Comparison of ENCODE assay signal across 10 mouse cellular contexts in genomic region chr11:75293852-75294361, GRCm38 (mm10). TPM values are rescaled to one million over a fixed set of nuclear protein-coding genes. Genes with fewer than 3 reads are reported as not detected.
DNase-seq lines count a peak whose midpoint lies in the region; ATAC-seq and TF ChIP-seq lines count a peak whose summit lies in the region.
"Had no signal": no experiment of that assay in that cellular context is flagged by ENCODE, and none has a peak within 500 bp of the region (broad histone marks: within the 10 kb centered on the region; RNA-seq: fewer than 3 reads in every experiment).

No protein-coding gene starts in this region.

- H3K27me3 ChIP-seq in heart, adult 2 months (ENCODE audit: control insufficient read depth, insufficient read depth, low read length) = no peaks in the 10 kb centered on the region
- H3K27me3 ChIP-seq in midbrain, embryonic 13.5 days = no peaks in the 10 kb centered on the region; the same call in 1 of the 2 replicates
- H3K27me3 ChIP-seq in midbrain, embryonic 11.5 days (ENCODE audit: control insufficient read depth, insufficient read depth, low read length) = 0 out of 2 replicates have a peak, but pooled peaks cover 2% of the 10 kb centered on the region
- peaks cover 35% of the 10 kb centered on the region for H3K27me3 ChIP-seq in kidney, embryonic 15.5 days
- no peaks in the 10 kb centered on the region; the same call in none of the 2 replicates for H3K27me3 ChIP-seq in small intestine, adult 2 months (ENCODE audit: control insufficient read depth, insufficient read depth, low read length)

- peak; percentile 58 for ATAC-seq in midbrain, embryonic 13.5 days
- ATAC-seq in midbrain, embryonic 11.5 days (ENCODE audit: low FRiP score) = no peak
- no peak for ATAC-seq in kidney, embryonic 15.5 days (replicated peaks; ENCODE audit: low FRiP score)
- ATAC-seq: liver, postnatal 0 days had no signal

- peak overlapping the region; percentile 69 for H3K27ac ChIP-seq in heart, adult 2 months
- peak overlapping the region; percentile 48; the same call in 1 of the 2 replicates for H3K27ac ChIP-seq in midbrain, embryonic 13.5 days
- H3K27ac ChIP-seq in midbrain, embryonic 11.5 days (ENCODE audit: low read depth, low read length) = no peak overlapping the region
- 0 out of 2 replicates have a peak overlapping the region, but pooled peaks have one; percentile 49 for H3K27ac ChIP-seq in kidney, embryonic 15.5 days
- H3K27ac ChIP-seq in small intestine, adult 2 months (ENCODE audit: insufficient read depth, low read depth, low read length) = no peak overlapping the region
- H3K27ac ChIP-seq in gastrocnemius, adult 2 months = no peak overlapping the region
- H3K27ac ChIP-seq: embryonic facial prominence, embryonic 12.5 days had no signal

- no peak overlapping the region for H3K4me3 ChIP-seq in heart, adult 2 months
- no peak overlapping the region for H3K4me3 ChIP-seq in midbrain, embryonic 13.5 days (replicated peaks)
- no peak overlapping the region for H3K4me3 ChIP-seq in midbrain, embryonic 11.5 days (ENCODE audit: low read depth, low read length)
- H3K4me3 ChIP-seq in kidney, embryonic 15.5 days (replicated peaks) = no peak overlapping the region
- peak overlapping the region; percentile 16; the same call in 1 of the 2 replicates for H3K4me3 ChIP-seq in small intestine, adult 2 months (ENCODE audit: low read depth, low read length)
- H3K4me3 ChIP-seq in gastrocnemius, adult 2 months = no peak overlapping the region
- H3K4me3 ChIP-seq: embryonic facial prominence, embryonic 12.5 days had no signal

- no peak for TF ChIP-seq CTCF in heart, adult 2 months (IDR thresholded peaks at IDR 0.05)
- no peak for TF ChIP-seq CTCF in small intestine, adult 2 months (IDR thresholded peaks at IDR 0.05; ENCODE audit: extremely low read depth, insufficient read length, insufficient replicate concordance, low read depth, low read length)
- TF ChIP-seq CTCF in gastrocnemius, adult 2 months (IDR thresholded peaks at IDR 0.05) = no peak

- no peak for TF ChIP-seq EP300 in heart, adult 2 months (IDR thresholded peaks at IDR 0.05; ENCODE audit: insufficient read depth, low read depth, low read length)

- peak overlapping the region; percentile 14 for H3K9ac ChIP-seq in heart, adult 2 months (ENCODE audit: low read depth, low read length)
- H3K9ac ChIP-seq in midbrain, embryonic 13.5 days (replicated peaks) = no peak overlapping the region
- H3K9ac ChIP-seq in midbrain, embryonic 11.5 days (ENCODE audit: low read length) = no peak overlapping the region
- no peak overlapping the region for H3K9ac ChIP-seq in kidney, embryonic 15.5 days
- H3K9ac ChIP-seq: embryonic facial prominence, embryonic 12.5 days; liver, postnatal 0 days had no signal

- intact Hi-C loops in heart, adult 2 months (cut with DNase I) = no loop called here
- intact Hi-C loops in gastrocnemius, adult 2 months (cut with DNase I) = loop anchor here (10.0 kb wide), 2 partner anchors 309 to 349 kb away; no protein-coding TSS in a partner anchor

- 43% methylated on average over 21 of the region's 21 CpGs for WGBS in heart, adult 2 months
- WGBS in midbrain, embryonic 13.5 days = 46% methylated on average over 21 of the region's 21 CpGs
- WGBS in midbrain, embryonic 11.5 days = 58% methylated on average over 21 of the region's 21 CpGs
- WGBS in kidney, embryonic 15.5 days = 29% methylated on average over 21 of the region's 21 CpGs
- WGBS in small intestine, adult 2 months = 23% methylated on average over 21 of the region's 21 CpGs

- no peaks in the 10 kb centered on the region for H3K9me3 ChIP-seq in midbrain, embryonic 13.5 days
- H3K9me3 ChIP-seq in midbrain, embryonic 11.5 days (ENCODE audit: control insufficient read depth, low read length) = no peaks in the 10 kb centered on the region
- no peaks in the 10 kb centered on the region for H3K9me3 ChIP-seq in kidney, embryonic 15.5 days (replicated peaks)
- H3K9me3 ChIP-seq: embryonic facial prominence, embryonic 12.5 days had no signal

- DNase-seq in heart, adult 2 months = no peak
- no peak for DNase-seq in heart, adult 11 months
- no peak for DNase-seq in midbrain, embryonic 11.5 days (ENCODE audit: low spot score, missing footprints)
- no peak for DNase-seq in gastrocnemius, adult 2 months
- no peak for DNase-seq in lung, postnatal 14 days
- DNase-seq: liver, postnatal 0 days had no signal

- H3K79me2 ChIP-seq in heart, adult 2 months (replicated peaks; ENCODE audit: control insufficient read depth, insufficient read depth, low read length) = no peaks in the 10 kb centered on the region

- H3K4me2 ChIP-seq in midbrain, embryonic 13.5 days (replicated peaks) = no peak overlapping the region; the same call in 1 of the 2 replicates
- H3K4me2 ChIP-seq in midbrain, embryonic 11.5 days = no peak overlapping the region
- peak overlapping the region; percentile 37; the same call in 1 of the 2 replicates for H3K4me2 ChIP-seq in kidney, embryonic 15.5 days
- H3K4me2 ChIP-seq: embryonic facial prominence, embryonic 12.5 days had no signal

- TF ChIP-seq POLR2A in heart, adult 2 months (IDR thresholded peaks at IDR 0.05; ENCODE audit: insufficient read depth, low read depth, low read length) = no peak
- no peak for TF ChIP-seq POLR2A in small intestine, adult 2 months (IDR thresholded peaks at IDR 0.05; ENCODE audit: low read depth, low read length)

- H3K4me1 ChIP-seq in heart, adult 2 months (ENCODE audit: control insufficient read depth, insufficient read depth, low read length) = peaks cover 2% of the 10 kb centered on the region; the same call in 1 of the 2 replicates
- peaks cover 65% of the 10 kb centered on the region for H3K4me1 ChIP-seq in midbrain, embryonic 13.5 days (replicated peaks)
- peaks cover 20% of the 10 kb centered on the region for H3K4me1 ChIP-seq in midbrain, embryonic 11.5 days (ENCODE audit: control insufficient read depth, insufficient read depth, low read length)
- peaks cover 44% of the 10 kb centered on the region for H3K4me1 ChIP-seq in kidney, embryonic 15.5 days
- peaks cover 10% of the 10 kb centered on the region for H3K4me1 ChIP-seq in small intestine, adult 2 months (ENCODE audit: control insufficient read depth, insufficient read depth, insufficient read length, low read length)

- H3K36me3 ChIP-seq in heart, adult 2 months (ENCODE audit: control insufficient read depth, insufficient read depth, low read length) = no peaks in the 10 kb centered on the region; the same call in 1 of the 2 replicates
- no peaks in the 10 kb centered on the region for H3K36me3 ChIP-seq in midbrain, embryonic 13.5 days
- no peaks in the 10 kb centered on the region for H3K36me3 ChIP-seq in midbrain, embryonic 11.5 days (ENCODE audit: control insufficient read depth, insufficient read depth, low read length)
- no peaks in the 10 kb centered on the region for H3K36me3 ChIP-seq in kidney, embryonic 15.5 days
- no peaks in the 10 kb centered on the region for H3K36me3 ChIP-seq in small intestine, adult 2 months (ENCODE audit: control insufficient read depth, insufficient read depth, low read length)
- H3K36me3 ChIP-seq: embryonic facial prominence, embryonic 12.5 days had no signal

RNA-seq across cellular contexts. Expression of gene Rpa1, which starts 54.2 kb away (rescaled TPM):
- total RNA-seq in heart, adult 2 months (2021) = 10 to 100 TPM; 54.8 to 60.7 TPM
- polyA plus RNA-seq in heart, adult 2 months (2012; rRNA removed) = 16.8 and 24.8 TPM in 2 replicates
- polyA plus RNA-seq in midbrain, embryonic 13.5 days (2015; fragmentation: Nextera tagmentation; extraction: Ambion mirVana) = 69.1 and 70.6 TPM in 2 replicates
- 124 and 126 TPM in 2 replicates for polyA plus RNA-seq in midbrain, embryonic 11.5 days (2014; fragmentation: Nextera tagmentation; extraction: Ambion mirVana)
- 123 and 128 TPM in 2 replicates for polyA plus RNA-seq in kidney, embryonic 15.5 days (2015; fragmentation: Nextera tagmentation; extraction: Ambion mirVana)
- 5.6 and 8.7 TPM in 2 replicates for polyA plus RNA-seq in small intestine, adult 2 months (2012; rRNA removed)
- 10 to 100 TPM; 60.4 to 62.5 TPM for total RNA-seq in gastrocnemius, adult 2 months (2021)

RNA-seq across cellular contexts. Expression of gene Smyd4, which starts 54.3 kb away (rescaled TPM):
- total RNA-seq in heart, adult 2 months (2021) = 1 to 10 TPM; 5.7 to 6.4 TPM
- 3.2 and 3.9 TPM in 2 replicates for polyA plus RNA-seq in heart, adult 2 months (2012; rRNA removed)
- 15.3 and 15.5 TPM in 2 replicates for polyA plus RNA-seq in midbrain, embryonic 13.5 days (2015; fragmentation: Nextera tagmentation; extraction: Ambion mirVana)
- 11.6 and 13.1 TPM in 2 replicates for polyA plus RNA-seq in midbrain, embryonic 11.5 days (2014; fragmentation: Nextera tagmentation; extraction: Ambion mirVana)
- polyA plus RNA-seq in kidney, embryonic 15.5 days (2015; fragmentation: Nextera tagmentation; extraction: Ambion mirVana) = 14.6 and 15.2 TPM in 2 replicates
- 1.2 and 1.4 TPM in 2 replicates for polyA plus RNA-seq in small intestine, adult 2 months (2012; rRNA removed)
- 1 to 10 TPM; 4.0 to 4.3 TPM for total RNA-seq in gastrocnemius, adult 2 months (2021)

Comparison
In these comparisons a context has a peak if more than half of its experiments do, and no peak if none do; other contexts are left out.
1. H3K27ac ChIP-seq: peak in heart, adult 2 months (single experiment), midbrain, embryonic 13.5 days (single experiment) and kidney, embryonic 15.5 days (single experiment); none in midbrain, embryonic 11.5 days (single experiment), small intestine, adult 2 months (single experiment) and gastrocnemius, adult 2 months (single experiment).